Mouse (Mus musculus) adrenal gland, adult 18-20 months (tissue): ENCODE measurements at regions not wholly inside any gene's neighbourhood (a gene's known extent, or its start where the extent isn't known, plus 50 kb on each side); places are given as distances from the start of the nearest gene placed in this dataset.
A peak's percentile ranks its signal among the peaks of the same experiment; 100 is the strongest.

ENCODE experiments used
- DNase-seq, 2 experiments: peaks; one replicate each; pipeline ENCODE4 v3.0.0; 2021 to 2022; ENCODE audit warnings: low spot score in 2 of 2

GRCm38 (mm10) chr12:9261662-9262061 lies 231.9 kb downstream of the Ttc32 start:
- no peak for DNase-seq

- DNase-seq = no peak
These were observed 236.4 kb downstream of the Ttc32 start for GRCm38 (mm10) chr12:9266221-9266620.

GRCm38 (mm10) chr12:9271484-9271883 lies 241.7 kb downstream of the Ttc32 start:
- DNase-seq = no peak

- no peak for DNase-seq
These were observed 244.4 kb downstream of the Ttc32 start for GRCm38 (mm10) chr12:9274181-9274580.

GRCm38 (mm10) chr12:9275697-9276096 lies 245.9 kb downstream of the Ttc32 start:
- no peak for DNase-seq

GRCm38 (mm10) chr12:9278735-9279134 lies 248.9 kb downstream of the Ttc32 start:
- no peak for DNase-seq

GRCm38 (mm10) chr12:9279893-9280605 lies 250.3 kb downstream of the Ttc32 start:
- no peak for DNase-seq

- no peak for DNase-seq
These were observed 257.5 kb downstream of the Ttc32 start for GRCm38 (mm10) chr12:9287271-9287670.

- DNase-seq = no peak
These were observed 262.9 kb downstream of the Ttc32 start for GRCm38 (mm10) chr12:9292656-9293055.

GRCm38 (mm10) chr12:9295211-9295610 lies 265.4 kb downstream of the Ttc32 start:
- no peak for DNase-seq

GRCm38 (mm10) chr12:9298848-9299655 lies 269.3 kb downstream of the Ttc32 start:
- no peak for DNase-seq

GRCm38 (mm10) chr12:9304146-9304545 lies 265.8 kb upstream of the Osr1 start:
- DNase-seq = peak; percentile 39 to 59

- no peak for DNase-seq
These were observed 231.8 kb upstream of the Osr1 start for GRCm38 (mm10) chr12:9337891-9338672.

- no peak for DNase-seq
These were observed 231.1 kb upstream of the Osr1 start for GRCm38 (mm10) chr12:9338801-9339231.

- no peak for DNase-seq
These were observed 229.1 kb upstream of the Osr1 start for GRCm38 (mm10) chr12:9340769-9341168.

GRCm38 (mm10) chr12:9345359-9345758 lies 224.6 kb upstream of the Osr1 start:
- DNase-seq = no peak

- DNase-seq = no peak
These were observed 214.4 kb upstream of the Osr1 start for GRCm38 (mm10) chr12:9355512-9355911.

- no peak for DNase-seq
These were observed 212.1 kb upstream of the Osr1 start for GRCm38 (mm10) chr12:9357856-9358255.

GRCm38 (mm10) chr12:9358872-9359271 lies 211.0 kb upstream of the Osr1 start:
- no peak for DNase-seq

GRCm38 (mm10) chr12:9365931-9366330 lies 204.0 kb upstream of the Osr1 start:
- DNase-seq = no peak

GRCm38 (mm10) chr12:9368682-9369081 lies 201.2 kb upstream of the Osr1 start:
- peak in 1 of 2 experiments; percentile 10 for DNase-seq

- DNase-seq = no peak
These were observed 168.0 kb upstream of the Osr1 start for GRCm38 (mm10) chr12:9401956-9402355.
